Mouse (Mus musculus) adrenal gland, postnatal 10 days (tissue): ENCODE data around the gene Btbd7. TPM values are rescaled to one million over a fixed set of nuclear protein-coding genes. Genes with fewer than 3 reads are reported as not detected.

Source experiments
- DNase-seq: peaks from one replicate; pipeline ENCODE4 v3.0.0; 2021; ENCODE audit warnings: mixed read lengths
- long read RNA-seq, 2 experiments: library from polyadenylated mRNA; stranded (forward); transcript quantifications; one replicate each; pipeline ENCODE4 v2.0.0; 2021
- total RNA-seq, 2 experiments: library from RNA; stranded (reverse); gene quantifications; 2 replicates each; pipeline ENCODE4 v1.2.3; 2021

Gene Btbd7
- 10 to 100 TPM; 37.9 to 43.9 TPM for total RNA-seq
- long read RNA-seq, experiment 1, partial matches to known transcripts, result 6 of 10 reads
- long read RNA-seq, experiment 1, other reads (novel, unspliced or antisense), result 2 of 10 reads
- long read RNA-seq, experiment 2, full-length matches to known transcripts, result 3 of 13 reads
- long read RNA-seq, experiment 2, partial matches to known transcripts, result 3 of 13 reads
- long read RNA-seq, experiment 2, other reads (novel, unspliced or antisense), result 7 of 13 reads

DNA sequence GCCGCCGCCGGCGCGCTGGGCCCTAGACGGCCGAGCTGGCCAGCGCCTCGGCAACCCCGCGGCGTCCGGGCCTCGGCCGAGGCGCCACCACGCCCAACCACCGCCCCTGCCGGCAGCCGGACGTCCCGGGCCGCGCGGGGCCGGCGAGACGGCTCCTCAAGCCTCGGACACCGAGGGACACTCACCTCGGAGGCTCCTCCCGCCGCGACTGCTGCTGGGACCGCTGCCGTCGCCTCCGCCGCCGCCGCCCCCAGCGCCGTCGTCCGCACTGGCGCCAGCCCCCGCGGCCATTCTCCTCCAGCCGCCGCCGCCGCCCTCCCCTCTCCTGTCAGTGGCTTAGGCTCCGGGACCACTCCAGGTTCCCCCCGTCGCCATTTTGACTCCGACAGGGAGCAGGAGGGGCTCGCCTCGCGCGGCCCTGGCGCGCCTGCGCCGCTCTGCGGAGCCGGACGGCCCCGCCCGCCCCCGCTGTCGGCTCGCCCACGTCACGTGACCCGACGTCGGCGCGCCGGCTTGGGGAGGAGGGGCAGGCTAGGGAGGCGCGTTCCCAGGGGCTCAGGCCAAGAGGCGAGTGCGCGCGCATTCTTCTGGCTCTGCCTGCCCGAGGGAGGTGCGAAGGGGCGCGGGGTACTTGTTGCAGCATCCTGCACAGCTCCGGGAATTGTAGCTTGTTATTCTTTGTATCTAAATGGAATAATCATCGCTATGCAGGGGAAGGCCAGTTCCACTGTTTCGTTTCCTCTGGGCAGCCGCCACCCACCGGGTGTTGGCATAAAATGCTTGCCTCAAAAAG is at the start of gene Btbd7:
TSS of gene Btbd7 (minus strand) at position 441 of the 793 bp plus-strand sequence.
- DNase-seq, result peak; percentile 98

DNA sequence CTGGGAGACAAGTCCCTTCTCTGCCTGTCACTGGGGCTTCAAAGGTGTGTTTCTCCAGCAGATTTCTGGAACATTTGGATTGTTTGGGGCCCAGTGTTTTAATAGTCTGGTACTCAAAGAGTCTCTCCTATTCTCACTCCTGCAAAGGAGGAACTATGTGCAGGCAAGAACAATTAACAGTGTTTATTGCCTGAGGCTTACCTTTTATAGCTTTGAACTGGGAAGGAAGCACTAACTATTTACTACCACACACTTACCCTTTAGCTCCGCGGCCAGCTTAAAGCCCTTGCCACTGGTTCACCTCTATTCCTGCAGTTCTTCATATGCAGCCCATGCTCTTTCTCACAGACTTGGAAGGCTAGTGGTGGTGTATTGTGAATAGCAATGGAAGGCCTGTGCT is 37.8 kb upstream of the Btbd7 start:
- no peak for DNase-seq

GRCm38 (mm10) chr12:102908191-102908590 is 29.9 kb upstream of the Btbd7 start:
- no peak for DNase-seq

DNA sequence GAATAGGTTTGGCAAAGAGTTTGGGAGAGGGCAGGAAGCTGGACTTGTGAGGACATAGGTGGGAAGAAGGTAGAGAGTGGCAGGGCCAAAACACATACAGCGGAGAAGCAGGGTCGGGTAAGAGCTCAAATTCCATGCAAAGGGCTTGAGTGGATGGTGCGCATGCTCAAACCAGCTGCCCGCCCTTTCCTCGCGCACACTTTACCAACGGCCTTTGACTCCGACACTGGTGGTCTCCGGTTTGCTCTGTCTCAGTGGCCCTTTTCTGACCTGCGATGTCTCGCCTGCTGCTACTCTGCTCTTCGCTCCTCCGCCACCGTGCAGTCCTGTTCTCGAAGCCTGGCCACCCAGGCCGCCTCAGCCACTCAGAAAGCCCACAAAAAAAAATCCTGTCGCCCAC is 20.8 kb upstream of the Btbd7 start, which contains the start of gene Cox8c:
TSS of gene Cox8c (plus strand) at position 226 of the 400 bp plus-strand sequence.
- no peak for DNase-seq

GRCm38 (mm10) chr12:102888568-102888967 is 10.3 kb upstream of the Btbd7 start:
- no peak for DNase-seq

DNA sequence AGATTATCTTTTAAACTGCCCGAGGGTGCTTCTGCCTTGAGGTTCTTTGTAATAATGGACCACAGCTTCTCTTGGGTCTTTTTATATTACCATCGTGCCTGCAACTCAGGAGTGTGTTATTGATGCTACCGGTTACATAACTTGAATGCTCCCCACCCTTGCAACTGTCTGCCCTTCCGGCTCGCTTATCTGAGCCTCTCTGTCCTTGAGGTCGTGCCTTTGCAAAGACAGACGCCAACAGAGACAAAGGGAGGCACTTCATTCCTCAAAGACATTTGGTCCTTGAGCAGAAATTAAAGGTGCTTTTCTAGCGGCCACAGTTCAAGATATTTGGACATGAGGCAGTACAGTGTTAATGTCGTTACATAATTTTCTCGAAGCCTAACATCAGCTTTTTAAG is 9.1 kb upstream of the Btbd7 start:
- peak; percentile 38 for DNase-seq

DNA sequence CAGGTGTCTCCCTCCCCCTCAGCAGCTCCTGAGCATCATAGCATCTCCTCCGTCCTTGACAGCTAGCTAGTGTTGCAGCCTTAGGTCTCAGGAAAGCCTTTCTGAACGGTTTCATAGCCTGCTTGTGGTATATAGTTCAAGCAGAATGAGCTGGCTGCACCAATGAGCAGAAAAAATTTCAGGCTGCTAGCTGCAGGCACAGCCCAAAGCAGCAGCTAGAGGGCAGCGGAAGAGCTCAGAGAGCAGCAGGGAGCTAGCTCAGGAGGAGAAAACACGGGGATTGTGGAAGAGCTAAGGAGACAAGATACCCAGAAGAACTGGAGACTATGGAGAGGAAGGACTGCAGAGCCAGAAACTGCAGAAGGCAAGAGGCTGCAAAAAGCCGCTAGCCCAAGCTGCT is 7.5 kb upstream of the Btbd7 start:
- DNase-seq, result peak; percentile 66

- peak; percentile 16 for DNase-seq
Measured at GRCm38 (mm10) chr12:102878901-102879300, 630 bp upstream of the Btbd7 start.

DNA sequence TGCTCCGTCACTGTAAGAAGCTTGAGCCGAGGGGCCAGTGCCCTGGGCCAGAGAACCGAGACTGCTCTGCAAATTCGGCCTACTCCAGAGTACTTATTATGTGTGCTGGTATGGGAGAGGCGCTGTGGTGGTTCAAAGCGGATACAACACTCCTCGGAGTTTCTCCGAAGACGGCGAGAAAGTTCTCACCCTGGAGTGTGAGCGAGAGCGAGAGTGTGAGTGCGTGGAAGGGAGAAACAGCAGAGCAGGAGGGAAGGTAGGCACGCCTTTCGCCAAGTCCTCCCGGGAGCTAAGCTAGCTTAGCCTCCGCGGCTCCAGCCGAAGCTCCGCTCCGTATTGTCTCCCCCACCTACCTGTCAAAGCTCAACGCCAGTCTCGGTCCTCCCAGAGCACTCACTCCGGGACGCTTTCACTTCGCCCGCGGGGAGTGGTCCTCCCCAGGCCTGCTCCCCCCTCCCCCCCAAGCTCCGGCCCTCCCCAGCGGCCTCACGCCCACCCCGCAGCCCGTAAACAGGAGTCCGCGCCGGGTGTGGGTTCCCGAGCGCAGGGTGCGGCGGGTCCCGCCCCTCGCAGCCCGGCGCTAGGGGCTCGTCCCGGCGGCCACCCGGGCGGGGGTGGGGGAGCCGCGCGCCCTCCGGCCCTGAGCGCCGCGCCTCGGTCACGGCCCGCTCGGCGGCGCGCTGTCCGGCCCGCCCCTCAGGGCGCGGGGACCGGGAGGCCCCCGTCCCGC is 805 bp downstream of the Btbd7 start:
- peak; percentile 52 for DNase-seq

GRCm38 (mm10) chr12:102870527-102870926 is 7.7 kb downstream of the Btbd7 start:
- DNase-seq, result no peak

DNA sequence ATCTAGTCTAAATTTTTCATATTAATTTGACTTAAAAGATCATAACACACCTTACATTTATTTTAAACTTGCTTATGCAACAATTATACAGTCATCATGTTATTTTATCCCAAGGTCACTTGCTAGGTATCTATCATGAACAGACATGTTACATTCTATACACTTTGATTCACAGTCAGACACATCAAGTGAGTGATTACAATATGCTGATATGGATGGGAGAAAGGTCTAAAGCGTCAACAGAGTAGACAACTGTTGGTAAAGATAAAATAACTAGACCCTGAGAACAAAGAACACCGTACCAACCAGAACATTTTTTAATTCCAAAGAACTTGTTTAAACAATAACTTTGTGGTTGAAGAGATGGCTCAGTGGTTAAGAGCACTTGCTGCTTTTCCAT is 8.5 kb downstream of the Btbd7 start:
- no peak for DNase-seq

DNA sequence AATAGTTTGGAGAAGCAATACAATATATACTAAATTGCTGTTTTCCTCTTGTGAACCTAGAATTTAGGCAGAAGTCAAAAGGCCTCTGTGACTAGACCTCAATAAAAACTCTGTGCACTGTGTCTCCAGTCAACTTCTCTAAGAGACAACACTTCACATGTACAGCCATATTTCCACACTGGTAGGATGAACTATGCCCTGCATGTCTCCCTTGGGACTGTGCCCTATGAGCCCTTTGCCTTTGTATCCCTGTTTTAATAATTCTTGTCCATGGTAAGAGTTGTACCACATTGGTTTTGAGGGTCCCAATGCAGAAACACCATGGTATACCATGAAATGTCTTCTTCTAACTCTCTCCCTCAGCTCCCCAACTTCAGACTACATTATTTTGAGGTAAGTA is 17.5 kb downstream of the Btbd7 start:
- peak; percentile 17 for DNase-seq

- DNase-seq, result peak; percentile 23
Measured at GRCm38 (mm10) chr12:102838271-102838670, 40.0 kb downstream of the Btbd7 start.

GRCm38 (mm10) chr12:102832746-102833300 is 45.4 kb downstream of the Btbd7 start:
- no peak for DNase-seq

GRCm38 (mm10) chr12:102831888-102832287 is 46.4 kb downstream of the Btbd7 start:
- no peak for DNase-seq

- no peak for DNase-seq
Measured at GRCm38 (mm10) chr12:102827119-102827518, 51.2 kb downstream of the Btbd7 start.

- DNase-seq, result no peak
Measured at GRCm38 (mm10) chr12:102826399-102826798, 51.9 kb downstream of the Btbd7 start.

GRCm38 (mm10) chr12:102814858-102815257 is 63.4 kb downstream of the Btbd7 start:
- DNase-seq, result no peak

DNA sequence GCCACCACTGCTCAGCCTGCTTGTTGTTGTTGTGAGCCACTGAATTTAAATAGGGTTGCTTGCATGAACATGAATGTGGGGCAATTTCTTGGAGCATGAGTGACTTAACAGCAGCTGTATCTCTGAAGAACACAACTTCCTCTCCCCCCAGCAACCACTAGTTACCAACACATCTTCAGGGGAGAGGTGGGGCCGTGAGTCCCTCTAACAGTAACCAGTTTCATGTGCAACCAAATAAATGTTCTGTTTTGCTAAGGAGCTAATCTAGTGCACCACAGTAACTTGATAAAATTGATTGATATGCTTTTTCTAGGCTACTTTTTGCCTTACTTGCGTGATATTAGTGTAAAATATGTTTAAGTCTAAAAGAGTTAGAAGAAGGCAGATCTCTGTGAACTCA is 78.7 kb downstream of the Btbd7 start:
- no peak for DNase-seq

DNA sequence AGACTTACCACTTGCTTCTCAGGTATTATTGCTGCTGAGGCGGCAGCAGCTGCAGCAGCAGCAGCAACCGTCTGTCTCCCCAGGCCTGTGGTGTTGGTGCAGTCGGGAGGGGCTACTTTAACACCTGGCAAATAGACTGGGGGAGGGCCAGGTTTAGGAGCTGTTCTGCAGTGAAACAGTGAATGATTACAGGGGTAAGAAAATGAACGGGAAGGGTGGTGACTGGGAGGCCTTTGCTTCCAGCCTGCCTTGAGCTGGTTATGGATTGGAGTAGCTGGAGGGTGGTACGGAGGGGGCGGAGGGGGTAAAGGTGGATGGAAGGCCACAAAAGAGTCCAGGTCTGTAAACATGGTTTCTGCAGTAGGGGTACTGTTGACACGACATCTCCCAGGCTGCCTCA is 90.3 kb downstream of the Btbd7 start:
- DNase-seq, result no peak

DNA sequence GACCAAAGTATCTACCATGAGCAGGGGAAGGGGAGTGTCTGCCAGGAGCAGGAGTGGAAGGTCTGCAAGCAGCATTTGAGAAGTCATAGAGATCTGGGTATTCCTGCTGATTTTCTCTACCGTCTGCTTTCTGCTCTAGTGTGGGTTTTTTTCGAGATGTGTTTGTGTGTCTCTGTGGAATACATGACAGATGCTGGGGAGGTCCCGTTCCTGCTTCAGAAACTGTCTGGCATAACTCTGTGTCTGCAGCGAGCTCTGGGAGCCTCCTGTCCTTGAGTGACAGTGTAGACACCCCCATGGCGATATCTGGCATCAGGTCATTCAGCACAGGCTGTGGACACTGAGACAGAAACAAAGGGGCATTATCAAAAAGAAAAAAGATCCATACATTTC is 92.7 kb downstream of the Btbd7 start:
- no peak for DNase-seq

- DNase-seq, result no peak
Measured at GRCm38 (mm10) chr12:102784899-102785592, 93.2 kb downstream of the Btbd7 start.
